Mouse (Mus musculus) erythroblast, embryonic 14.5 days (primary cell): ENCODE data around the gene Cd3eap.

ENCODE experiments used
- GATA1 ChIP-seq: IDR thresholded peaks from 2 replicates; pipeline ENCODE4 v1.6.1; 2012; ENCODE audit warnings: low read length, inconsistent platforms, mixed read lengths
- TAL1 ChIP-seq: IDR thresholded peaks from 3 replicates; pipeline ENCODE4 v1.6.1; 2012; ENCODE audit warnings: low read length, inconsistent platforms, mixed read lengths

DNA sequence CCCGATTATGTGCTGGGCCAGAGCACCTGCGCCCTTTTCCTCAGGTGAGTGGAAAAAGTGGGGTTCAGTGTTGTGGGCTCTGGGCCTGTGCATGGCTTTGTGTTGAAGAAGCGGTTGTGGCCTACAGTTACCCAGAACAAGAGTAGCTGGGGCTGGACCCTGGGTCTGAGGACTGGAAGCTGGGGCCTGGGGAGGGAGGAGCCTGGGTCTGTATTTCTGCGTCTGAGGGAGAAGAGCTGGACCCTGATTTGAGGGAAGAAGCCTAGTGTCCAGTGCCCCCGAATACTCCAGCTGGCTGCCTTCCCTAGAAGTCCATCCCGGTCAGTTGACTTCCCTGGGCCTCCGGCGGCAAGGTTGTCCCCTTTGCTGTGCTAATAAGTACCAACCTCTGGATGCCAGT is 9.1 kb downstream of the Cd3eap start:
- TF ChIP-seq TAL1 = no peak
- TF ChIP-seq GATA1 = no peak
